Mouse (Mus musculus) neural tube, embryonic 10.5 days (tissue): ENCODE results near the gene Folr1.

ENCODE experiments used
- DNase-seq: peaks from one replicate; pipeline ENCODE4 v3.0.0-alpha.2; 2017; ENCODE audit warnings: low spot score; ENCODE audit errors: extremely low spot score

Gene Folr1

DNA sequence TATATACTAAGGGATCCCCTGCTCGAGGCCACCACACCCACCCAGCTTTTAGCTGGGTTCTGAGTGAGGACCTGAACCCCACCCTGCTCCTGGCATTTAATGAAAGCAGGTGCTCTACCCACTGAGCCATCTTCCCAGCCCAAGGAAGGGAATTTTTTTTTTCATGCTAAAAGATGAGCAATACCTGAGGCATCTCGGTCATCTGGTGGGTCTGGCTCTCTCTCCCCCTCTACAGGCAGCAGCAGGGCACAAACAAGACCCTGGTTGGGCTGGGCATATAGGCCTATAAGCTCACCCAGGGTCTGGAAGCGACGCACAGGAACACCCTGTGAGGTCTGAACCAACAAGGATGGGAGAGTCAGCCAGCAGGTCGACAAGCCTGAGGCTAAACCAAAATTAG is 37.2 kb downstream of the Folr1 start:
- no peak for DNase-seq

DNA sequence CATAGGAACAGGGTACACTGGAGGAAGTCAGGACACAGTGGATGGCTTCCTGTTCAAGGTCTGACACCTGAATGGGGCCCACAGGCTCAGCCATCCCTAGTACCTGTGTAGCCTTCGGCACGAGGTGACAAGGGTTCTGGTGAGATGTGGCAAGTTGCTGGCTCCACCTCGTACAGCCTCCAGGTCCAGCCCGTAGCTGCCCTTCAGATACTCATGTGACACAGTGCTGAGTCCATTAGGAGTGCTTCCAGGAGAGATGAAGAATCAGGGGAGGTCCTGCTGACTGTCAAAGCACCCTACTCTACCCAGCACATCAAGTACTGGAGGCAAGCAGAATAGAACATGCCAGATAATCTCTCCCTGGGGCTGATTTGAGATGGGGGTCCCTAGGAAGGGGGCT is 38.2 kb downstream of the Folr1 start:
- DNase-seq, result no peak

DNA sequence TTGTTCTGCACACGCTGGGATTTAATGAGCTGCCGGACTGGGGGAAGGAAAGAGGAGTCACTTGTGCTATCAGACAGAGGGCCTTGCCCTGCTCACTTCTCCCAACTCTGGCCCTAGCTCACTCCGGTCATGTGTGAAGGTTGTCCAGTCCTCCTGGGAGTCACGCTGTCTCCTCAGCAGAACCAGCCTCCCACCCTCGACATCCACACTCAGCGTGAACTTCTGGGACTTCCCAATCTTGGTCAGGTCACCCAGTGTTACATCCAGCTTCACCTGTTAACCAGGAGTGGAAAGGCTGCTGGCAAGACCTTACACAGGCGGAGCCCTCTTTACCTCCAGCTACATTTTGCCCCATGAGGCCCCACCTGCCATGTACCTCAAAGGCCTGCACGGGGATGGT is 39.2 kb downstream of the Folr1 start:
- DNase-seq, result no peak

DNA sequence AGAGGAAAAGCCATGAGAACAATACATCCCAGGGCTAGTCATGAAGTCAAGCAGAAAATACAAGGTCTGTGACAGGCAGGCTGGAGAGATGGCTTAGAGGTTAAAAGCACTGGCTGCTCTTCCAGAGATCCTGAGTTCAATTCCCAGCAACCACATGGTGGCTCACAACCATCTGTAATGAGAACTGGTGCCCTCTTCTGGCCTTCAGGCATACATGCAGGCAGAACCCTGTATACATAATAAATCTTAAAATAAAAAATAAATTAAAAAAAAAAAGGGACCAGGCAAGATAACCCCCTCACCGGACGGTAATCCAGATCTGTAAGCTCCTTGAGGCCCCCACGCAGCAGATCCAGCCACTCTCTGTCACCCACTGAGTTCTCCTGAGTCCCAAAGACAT is 40.2 kb downstream of the Folr1 start:
- DNase-seq, result no peak

DNA sequence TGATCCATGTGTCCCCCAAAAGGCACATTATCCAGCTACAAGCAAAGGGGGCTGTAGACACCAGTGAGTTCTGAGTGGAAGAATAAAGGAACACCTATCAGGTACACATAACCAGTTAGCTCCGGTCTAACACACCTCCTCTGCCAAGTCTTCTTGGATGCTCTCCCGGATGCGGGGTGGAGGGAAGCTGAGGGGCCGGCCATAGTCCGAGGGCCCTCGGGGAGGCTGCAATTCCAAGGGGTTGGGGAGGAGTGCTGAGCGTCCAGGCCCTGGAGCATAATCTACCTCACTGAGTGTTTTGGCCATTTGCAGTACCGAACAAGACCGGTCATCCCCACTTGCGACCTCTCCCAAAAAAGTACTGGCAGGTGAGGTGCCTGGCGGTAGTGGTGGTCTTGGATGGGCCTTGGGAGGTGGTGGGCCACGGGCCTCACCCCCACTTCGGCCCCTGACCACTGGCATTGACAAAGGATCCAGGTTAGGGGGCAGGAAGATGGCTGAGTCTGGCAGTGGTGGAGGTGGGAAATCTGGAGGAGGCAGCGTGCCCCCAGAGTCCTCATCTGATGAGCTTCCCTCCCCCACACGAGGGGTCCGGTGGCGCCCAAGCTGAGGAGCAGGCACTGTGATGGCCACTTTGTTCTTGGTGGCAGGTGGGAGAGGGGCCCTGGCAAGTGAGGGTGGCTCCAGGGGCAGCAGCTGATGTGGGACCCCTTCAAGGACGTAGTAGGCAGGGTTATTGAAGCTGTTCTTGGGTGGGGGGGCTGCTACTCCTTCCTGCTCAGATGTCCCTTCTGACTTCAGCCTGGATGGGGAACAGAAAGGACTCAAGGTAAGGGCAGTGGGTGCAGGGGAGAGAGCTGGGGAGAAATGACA is 46.6 kb downstream of the Folr1 start:
- no peak for DNase-seq

DNA sequence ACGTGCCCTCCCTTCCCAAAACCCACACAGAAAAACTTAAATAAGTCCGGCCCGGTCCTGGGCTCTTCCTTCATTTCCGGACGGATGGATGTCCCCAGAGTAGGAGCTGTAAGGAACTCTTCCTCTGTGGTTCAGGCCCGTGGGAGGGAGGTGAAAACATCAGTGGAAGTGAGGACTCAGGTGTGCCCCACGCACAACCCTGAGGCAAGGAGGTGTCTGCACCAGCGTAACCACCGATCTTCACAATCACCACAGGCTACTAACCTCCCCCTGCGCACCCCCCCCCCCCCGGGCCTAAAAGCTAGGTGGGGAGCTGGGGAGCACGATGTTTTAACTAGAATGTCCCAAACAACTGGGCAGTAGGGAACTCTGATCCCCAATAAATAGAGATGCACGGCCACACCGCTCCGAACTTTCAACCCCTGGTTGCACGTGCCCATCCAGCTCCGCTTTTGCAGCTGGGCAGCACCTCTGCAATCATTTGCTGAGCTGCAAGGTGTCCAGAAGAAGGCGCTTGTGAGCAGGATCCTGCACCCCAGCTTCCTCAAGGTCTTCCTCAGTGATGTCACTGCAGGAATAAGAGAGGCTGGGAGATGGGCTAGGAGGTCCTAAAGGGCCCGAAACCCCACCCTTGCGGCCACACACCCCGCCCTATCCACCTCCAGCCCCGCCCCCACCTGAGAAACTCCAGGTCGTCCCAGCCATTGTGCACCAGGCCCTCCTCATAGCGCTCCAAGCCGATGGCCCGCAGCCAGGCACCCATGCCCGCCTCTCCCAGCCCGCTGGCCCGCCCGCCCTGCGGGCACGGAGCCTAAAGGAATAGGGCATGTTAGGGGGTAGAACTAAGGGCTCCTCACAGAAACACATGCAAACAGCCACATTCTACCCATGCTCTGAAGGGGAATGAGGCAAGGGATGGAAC is 47.5 kb downstream of the Folr1 start:
- DNase-seq, result peak; percentile 36

DNA sequence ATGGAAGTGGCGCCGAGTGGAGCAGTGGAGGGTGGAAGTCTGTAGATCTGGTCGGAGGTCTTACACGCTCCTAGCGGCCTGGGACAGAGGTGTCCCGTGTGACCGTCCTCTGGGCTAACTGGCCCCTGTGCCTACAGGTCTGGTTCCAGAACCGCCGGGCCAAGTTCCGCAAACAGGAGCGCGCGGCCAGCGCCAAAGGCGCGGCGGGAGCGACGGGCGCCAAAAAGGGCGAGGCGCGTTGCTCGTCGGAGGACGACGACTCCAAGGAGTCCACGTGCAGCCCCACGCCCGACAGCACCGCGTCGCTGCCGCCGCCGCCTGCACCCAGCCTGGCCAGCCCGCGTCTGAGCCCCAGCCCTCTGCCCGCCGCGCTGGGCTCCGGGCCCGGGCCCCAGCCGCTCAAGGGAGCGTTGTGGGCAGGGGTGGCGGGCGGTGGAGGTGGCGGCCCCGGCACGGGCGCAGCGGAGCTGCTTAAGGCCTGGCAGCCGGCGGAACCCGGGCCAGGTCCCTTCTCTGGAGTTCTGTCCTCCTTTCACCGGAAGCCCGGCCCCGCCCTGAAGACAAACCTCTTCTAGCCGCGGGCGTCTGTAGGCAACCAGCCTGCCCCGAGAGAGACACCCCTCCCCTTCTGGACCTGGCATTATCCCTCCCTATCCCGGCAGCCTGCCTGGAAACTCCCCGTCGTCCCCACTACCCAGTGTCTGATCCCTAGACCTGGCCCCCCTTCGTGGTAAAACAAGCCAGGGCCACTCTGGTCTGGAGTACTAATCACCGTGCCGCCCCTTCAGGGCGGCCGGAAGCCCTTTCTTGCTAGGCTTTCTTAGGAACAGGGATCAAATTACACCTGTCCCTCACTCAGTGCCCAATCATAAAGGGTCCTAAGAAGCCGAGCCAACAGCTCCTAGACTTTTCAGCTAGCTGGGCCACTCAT is 48.8 kb downstream of the Folr1 start:
- peak; percentile 84 for DNase-seq

DNA sequence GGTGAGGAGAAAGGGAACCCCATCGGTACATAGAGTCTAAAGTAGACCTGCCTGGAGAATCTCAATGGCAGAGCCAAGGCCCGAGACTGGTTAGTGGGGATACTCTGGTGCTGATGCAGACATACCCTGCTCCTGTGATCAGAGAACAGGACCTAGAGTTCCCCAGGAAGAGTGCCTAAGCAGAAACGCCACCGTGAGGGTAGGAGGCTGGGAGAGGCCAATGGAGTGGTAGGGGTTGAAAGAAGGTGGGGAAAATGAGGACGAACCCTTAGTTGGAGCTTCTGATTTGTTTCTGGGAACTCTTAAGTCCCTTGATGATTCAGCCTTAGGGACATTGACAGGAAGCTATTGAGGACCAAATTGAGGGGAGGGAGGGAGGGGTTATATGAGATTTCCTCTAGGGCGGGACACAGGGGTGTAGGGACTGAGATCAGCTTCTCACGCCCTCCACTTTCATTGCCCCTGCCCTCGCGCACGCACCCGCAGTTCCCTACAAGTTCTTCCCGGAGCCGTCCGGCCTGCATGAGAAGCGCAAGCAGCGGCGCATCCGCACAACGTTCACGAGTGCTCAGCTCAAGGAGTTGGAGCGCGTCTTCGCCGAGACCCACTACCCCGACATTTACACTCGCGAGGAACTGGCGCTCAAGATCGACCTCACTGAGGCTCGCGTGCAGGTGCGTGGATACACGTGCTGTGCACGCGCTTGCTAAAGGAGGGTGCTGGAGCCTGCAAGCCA is 50.1 kb downstream of the Folr1 start:
- peak; percentile 64 for DNase-seq

DNA sequence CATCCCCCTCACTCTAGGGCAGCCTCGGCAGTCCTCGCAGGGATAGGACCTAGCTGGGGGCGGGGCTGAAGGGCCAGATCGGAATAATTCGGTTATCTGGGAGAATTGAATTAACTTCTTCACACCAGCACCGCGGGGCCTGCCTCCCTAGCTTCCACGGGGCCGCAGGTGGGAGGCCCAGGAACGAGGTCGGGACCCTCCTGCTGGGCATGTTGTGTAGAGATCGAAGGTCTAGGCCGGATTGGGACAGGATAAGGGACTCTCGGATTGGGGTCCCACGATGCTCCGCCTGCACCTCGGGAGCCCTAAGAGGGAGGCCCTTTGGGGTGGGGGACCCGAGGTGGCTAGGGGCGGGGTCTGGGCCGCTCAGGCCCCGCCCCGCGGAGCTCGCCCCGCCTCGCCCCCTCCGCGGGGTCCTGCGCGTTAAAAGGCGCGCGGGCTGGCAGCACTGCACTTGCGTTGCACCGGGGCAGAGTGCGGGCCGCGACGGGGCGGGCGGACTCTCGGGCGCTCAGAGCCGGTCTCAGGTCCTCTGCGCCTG is 52.7 kb downstream of the Folr1 start, which contains the start of gene Phox2a:
Phox2a (plus strand) TSS at position 453 of the 541 bp plus-strand sequence.
- peak; percentile 47 for DNase-seq
